Mouse (Mus musculus) lung, postnatal 10 days (tissue): ENCODE data around the gene Csad.
A peak's percentile ranks its signal among the peaks of the same experiment; 100 is the strongest.

Experiments
- DNase-seq: peaks from one replicate; pipeline ENCODE4 v3.0.0; 2021

The Csad gene

DNA sequence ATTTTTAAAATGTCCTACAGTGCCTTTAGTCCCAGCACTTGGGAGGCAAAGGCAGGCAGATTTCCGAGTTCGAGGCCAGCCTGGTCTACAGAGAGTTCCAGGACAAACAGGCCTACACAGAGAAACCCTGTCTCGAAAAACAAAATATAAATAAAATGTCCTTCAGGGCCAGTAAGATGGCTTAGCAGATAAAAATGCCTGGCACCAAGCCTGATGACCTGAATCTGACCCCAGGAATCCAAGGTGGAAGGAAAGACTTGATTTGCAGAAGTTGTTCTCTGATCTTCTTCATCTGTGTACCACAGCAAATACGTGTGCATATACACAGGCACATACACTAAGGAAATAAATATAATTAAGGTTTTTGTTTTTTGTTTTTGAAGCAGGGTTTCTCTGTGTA, 9.2 kb downstream of the Csad start:
- DNase-seq: no peak

DNA sequence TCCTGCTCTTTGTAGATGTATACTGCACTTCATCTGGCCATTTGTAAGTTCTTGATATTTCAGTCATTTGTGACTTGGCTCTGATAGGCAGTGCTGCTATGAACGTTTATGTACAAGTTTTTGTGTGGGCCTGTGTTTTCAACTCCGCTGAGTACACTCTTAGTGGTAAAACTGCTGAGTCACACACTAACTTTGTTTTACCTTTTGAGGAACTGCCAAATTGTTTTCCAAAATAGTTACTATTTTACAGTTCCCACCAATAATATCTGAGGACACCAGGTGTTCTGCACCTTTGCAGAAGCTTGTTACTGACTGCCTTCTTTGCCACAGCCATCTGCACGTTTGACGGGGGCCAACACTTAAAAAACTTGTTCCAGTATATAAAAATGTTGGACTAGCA, 10.1 kb downstream of the Csad start:
- DNase-seq: no peak

DNA sequence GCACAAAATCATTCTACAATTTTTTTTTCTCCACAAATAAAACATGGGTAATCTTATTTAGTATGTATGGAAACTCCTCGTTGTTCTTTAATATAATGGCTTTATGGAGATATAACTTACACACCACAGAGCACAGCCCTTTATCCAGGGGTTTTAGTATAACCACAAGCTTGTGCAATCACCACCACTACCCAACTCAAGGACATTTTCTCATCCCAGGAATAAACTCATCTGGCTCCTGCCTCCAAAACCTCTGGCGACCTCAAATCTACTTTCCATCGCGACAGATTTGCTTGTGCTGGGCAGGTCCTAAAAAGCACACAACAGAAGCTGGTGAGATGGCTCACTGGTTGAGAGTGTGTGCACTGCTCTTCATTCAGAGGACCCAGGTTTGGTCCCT, 10.9 kb downstream of the Csad start:
- no peak for DNase-seq

DNA sequence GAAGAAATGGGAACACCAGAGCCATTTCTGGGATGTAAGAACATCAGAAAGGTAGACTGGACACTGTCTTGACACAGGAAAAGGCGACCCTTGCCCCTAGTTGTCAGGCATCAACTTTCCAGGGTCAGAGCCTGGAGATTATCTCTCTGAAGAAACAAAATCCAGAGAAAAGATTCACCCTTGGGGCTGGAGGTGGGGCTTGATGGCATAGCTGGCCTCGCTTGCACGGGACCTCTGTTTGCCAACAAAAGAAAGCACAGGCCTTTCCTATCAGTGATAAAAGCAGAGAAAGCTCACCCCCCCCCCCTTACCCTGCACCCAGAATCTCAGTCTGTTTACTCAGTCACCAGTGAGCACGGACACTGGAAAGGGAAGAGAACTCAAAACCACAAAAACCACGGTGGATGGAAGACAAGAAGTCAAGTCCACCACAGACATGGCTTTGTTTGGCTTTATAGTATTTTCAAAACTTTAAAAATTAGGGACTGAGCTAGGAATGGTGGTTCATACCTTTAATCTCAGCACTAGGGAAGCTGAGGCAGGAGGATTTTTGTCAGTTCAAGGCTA, 11.6 kb downstream of the Csad start:
- DNase-seq: no peak

DNA sequence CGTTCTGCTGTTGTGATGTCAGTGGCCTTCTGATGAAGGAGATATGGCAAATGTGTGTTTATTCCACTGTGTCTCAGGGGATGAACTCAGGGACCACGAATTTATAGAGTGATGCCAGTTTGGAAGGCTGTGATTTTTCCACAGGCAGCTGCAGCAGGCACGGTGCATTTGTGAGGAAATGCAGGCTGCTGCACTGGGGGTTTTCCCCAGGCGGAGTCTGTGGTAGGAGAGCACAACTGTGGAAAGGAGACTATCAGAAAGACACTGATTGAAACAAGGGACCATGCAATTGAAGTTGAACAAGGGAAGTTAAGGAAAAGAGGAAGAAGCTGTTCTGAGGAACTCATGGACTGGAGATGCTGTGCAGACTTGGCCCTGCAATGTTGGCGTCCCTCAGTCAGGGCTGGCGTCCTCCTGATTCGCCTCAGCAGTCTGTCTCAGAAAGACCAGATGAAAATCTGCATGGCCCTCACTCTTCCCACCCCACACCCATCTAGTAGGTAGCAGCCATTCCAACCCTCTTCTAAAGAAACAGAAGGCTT, 12.2 kb downstream of the Csad start:
- DNase-seq: no peak

DNA sequence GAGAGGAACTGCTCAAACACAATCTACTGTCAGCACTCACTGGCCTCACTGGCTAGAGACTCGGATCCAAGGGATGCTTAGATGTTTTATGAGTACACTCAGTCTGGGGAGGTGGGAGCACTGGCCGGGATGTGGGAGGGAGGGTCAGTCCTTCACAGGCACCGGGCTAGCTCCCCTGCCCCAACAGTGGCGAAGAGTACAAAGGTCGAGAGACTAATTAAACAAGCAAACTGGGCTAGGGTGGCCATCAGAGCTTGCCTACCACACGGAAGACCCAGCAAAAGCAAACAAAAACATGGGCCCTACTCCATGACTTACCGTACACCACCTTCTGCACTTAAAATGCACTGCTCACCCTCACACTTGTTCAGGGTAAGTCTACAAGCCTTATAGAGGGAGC, 12.8 kb downstream of the Csad start:
- no peak for DNase-seq

DNA sequence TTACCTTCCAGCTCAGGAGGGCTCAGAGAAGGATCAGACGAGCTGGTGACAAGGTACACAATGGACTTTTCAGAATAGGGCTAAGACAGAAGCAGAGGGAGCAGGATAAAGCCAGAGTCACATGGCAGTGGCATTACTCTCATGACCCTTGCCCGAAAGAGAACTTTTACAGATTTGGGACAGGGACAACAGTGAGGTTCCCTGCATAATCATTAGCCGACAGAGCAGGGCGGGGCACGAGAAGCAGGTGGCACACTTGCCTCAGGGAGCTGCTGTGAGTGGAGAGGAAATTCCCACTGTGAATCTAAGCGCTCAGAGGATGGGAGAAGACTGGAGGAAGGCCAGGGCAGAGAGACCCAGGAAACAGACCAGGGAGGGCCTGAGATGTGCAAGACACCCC, 15.6 kb downstream of the Csad start:
- DNase-seq: no peak

DNA sequence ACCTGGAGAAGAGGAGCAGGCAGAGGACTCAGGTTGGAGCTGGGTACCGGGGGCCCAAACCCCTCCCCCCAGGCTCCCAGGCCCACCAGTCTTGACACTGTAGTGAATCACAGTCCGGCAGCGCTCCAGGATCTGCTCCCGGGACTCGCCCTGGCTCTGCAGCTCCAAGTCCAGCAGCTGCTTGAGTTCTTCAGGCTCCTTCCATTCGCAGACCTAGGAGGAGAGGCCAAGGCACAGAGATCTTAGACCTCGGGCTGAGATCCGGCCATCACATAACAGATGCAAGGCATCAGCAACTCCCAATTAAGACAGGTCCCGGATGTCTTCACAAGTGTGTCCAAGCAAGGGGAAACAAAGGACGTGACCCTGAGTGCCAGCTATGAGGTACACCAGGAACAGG, 16.4 kb downstream of the Csad start:
- DNase-seq: peak; percentile 81

DNA sequence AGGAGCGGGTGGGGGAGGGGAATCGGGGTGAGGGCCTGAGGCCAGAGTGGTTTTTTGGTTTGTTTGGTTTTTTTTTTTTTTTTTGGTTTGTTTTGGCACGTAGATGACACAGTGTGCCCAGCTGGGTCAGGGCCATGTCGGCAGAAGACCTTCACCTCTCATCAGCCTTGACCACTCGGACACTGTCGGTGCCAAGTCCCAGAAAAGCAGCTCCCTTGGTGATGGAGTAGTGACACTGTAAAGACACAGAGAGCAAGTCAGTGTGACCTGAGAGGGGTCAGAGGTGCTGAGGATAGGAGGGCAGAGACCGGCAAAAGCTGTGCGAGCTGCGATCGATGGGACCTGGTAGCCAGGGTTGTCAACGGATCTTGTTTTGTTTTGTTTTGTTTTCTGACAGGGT, 18.3 kb downstream of the Csad start:
- no peak for DNase-seq

DNA sequence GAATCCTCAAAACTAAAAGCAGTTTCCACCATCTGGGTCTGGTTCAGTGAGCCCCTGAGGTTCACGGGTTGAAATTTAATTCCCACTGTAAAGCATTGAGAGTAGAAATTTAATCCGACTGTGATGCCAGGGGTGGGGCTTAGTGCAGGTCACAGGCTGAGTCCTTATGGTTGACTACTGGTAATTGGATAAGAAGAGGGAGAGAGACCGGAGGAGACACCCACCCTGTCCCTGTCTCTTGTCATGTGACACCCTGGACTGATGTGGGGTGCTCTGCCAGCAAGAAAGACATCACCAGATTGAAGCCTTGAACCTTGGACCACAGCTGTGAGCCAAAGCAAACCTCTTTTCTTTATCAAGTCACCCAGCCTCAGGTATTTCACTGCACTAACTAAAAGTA, 21.4 kb downstream of the Csad start:
- DNase-seq: no peak

DNA sequence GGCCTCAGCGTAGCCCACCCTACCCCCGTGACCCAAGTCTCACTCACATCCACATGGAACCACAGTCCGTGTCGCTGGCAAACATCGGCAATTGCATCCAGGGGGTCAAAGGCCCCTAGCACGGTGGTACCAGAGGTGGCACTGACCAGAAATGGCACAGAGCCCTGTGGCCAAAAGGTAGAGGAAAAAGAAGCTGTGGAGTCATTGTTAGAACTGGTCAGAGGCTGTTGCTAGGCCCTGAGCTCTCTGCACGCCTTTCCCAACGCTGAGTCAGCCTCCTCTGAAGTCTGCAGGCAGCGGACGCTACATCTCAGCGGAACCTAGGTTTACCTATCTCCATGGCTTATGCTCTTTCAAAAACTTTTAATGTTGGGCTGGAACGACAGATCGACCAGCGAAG, 24.6 kb downstream of the Csad start:
- DNase-seq: no peak

DNA sequence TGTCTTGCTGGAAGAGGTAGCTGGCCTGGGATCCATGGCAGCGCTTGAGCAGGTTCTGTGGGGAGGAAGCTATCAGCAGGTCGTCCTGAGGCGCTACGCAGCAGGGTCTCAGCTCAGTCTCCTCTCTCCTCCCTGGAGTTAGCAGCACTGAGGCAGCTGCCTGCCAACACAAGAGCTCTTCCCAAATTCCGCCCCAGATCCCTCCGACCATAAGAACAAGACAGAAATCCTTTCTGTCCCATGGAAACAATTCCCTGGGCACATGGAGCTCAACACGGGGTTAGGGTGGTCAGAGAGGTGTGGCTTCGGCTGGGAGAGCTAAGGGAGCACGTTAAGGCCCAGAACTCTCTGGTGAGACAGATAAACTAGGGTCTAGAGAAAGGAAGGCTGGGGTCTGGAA, 25.4 kb downstream of the Csad start:
- no peak for DNase-seq

DNA sequence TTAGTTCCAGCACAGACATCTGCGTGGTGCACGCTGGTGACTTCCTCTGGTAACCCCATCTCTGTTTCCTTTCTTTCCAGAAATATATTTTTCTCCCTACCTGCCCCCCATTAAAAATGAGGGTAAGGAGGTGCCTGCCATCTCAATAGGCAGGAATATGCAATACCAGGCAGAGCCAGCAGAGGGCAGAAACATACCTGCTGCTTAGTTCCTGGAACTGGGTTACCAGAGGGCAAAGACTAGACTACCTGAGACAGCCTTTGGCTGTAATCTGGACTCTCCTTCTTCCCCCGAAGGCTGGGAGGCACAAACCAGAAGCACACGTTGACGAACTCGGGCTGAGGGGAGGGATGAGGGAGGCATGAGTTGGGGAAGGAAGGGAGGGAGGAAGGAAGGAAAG, 26.2 kb downstream of the Csad start:
- DNase-seq: peak; percentile 85

DNA sequence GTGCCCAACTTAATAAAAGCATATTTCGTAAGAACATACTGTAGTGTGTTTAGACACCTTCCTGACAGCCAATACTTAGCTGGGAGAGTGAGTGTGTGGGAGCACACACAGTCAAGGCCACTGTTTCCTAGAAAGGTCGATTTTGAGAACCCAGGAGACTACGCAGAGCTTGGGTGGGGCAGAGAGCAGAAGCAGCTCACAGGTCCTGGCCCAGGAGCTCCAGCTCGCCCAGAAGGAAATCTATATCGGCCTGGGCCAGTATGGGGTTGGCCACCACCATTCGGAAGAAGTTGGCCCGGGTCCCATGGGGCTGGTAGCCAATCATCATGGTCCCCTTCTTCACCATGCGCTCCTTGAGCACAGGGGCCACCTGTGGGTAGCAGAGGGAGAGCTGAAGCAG, 27.1 kb downstream of the Csad start:
- no peak for DNase-seq

DNA sequence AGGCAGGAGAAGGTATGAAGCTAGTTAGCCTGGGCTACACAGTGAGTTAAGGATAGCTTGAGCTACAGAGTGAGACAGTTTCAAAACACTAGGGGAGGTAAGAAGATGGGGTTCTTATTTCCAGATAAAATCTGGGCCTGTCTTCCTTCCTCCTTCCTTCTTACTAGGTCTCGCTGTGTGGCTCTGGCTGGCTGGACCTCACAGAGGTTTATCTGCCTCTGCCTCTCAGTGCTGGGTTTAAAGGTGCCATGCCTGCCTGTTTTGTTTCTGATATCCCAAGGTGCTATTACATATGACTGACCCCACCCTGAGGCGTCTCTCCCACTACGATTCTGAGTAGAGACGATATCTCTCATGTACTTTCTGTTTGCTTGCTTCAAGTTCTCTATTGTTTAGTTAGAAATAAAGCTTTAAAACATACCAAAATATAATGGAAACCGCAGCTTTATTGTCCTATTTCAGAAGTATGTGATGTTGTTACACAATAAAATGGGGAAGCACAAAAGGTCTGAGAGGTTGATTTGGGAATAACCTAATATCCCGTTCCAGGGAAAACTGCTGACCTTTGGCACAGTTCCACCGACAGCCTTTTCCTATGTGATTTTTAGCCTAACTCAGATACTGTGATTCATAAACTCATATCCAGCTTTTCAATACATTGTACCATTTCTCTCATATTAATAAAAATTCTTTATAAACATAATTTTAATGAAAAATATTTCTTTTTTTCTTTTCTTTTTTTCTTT, 27.8 kb downstream of the Csad start:
- DNase-seq: no peak

DNA sequence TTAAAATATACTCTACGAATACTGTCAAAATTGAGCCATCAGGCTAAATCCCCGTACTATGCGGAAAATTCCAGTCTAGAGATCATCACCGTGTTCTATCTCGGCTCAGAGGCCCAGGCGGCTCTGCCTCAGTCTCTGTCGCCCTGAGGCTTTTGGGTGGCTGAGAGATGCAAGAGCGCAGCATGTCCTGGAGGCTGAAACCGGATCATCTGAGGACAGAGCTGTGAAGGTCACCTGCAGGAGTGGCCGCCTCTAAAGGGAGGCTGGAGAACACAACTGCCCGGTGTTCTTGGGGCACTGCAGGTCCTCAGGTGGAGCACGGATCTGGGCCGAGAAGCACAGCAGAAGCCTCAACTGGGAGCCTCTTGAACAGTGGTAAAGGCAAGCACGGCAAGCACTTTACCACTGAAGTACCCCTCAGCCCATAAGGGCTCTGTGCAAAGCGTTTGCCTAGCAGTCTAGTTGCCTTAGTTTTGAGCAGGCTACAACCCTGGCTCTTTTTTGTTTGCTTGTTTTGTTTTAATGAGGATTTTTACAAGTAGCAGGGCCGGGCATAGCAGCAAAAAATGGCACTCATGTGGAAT, 28.7 kb downstream of the Csad start:
- DNase-seq: peak; percentile 33

DNA sequence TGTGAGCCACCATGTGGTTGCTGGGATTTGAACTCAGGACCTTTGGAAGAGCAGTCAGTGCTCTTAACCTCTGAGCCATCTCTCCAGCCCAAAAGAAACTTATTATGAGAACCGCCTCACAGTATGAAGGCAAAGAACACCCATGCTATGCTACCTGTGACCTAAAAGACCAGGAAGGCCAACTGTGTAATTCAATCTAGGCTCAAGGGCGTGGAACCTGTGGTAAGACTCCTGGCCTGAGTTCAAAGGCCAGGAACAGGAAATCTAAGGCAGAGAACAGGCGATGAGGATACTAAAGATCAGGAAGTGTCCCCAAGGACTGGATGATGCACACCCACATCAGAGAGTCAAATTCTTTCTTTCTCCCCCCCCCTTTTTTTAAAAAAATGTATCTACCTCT, 30.9 kb downstream of the Csad start:
- no peak for DNase-seq

DNA sequence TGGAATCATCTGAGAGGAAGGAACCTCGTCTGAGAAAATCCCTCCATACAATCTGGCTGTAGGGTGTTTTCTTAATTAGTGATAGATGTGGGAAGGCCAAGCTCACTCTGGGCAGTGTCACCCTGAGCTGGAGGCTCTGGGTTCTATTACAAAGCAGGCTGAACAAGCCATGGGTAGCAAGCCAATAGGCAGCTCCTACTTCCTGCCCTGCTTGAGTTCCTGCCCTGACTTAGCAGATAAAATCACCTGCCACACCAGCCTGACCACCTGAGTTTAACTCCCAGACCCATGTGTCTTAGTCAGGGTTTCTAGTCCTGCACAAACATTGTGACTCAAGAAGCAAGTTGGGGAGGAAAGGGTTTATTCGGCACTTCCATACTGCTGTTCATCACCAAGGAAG, 35.5 kb downstream of the Csad start:
- no peak for DNase-seq

DNA sequence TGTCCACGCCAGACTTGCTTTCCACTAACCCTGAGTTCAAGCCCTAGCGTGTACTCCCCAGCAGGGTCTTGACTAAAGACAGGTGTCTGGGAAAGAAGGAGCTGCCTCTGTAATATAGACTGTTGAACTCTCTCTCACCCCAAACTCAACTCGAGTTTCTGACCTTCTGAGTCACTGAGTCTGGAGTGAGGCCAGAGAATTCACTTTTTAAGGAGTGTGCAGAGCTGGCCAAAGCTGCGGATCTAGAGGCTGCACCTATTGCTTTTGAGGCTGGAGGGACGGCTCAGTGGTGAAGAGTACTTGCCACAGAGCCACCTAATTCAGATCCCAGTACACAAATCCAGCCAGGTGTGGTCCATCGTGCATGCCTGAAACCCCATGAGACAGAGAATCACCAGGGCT, 36.9 kb downstream of the Csad start:
- peak; percentile 51 for DNase-seq

DNA sequence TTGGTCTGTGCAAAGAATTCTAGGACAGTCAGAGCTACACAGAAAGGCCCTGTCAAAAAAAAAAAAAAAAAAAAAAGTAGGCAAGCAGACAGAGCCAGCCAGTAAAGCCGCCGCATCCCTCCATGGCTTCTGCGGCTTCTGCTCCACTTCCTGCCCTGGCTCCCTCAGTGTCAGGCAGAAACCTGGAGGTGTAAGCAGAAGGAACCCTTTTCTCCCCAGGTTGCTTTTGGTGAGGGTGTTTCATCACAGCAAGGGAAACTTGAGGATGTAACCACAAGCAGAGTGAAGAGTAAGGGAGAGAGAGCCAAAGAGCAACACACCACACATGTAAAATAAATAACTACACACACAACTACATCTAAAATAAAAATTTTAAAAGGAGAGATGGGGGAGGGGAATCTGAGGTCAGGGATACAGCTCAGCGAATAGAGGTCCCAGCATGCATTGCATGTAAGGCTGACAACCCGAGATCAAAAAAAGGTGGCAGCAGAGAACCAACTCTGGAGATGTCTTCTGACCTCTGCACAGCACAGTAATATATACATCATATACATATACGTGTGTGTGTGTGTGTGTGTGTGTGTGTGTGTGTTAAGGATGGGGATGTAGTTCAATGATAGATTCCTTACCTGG, 38.9 kb downstream of the Csad start:
- no peak for DNase-seq

DNA sequence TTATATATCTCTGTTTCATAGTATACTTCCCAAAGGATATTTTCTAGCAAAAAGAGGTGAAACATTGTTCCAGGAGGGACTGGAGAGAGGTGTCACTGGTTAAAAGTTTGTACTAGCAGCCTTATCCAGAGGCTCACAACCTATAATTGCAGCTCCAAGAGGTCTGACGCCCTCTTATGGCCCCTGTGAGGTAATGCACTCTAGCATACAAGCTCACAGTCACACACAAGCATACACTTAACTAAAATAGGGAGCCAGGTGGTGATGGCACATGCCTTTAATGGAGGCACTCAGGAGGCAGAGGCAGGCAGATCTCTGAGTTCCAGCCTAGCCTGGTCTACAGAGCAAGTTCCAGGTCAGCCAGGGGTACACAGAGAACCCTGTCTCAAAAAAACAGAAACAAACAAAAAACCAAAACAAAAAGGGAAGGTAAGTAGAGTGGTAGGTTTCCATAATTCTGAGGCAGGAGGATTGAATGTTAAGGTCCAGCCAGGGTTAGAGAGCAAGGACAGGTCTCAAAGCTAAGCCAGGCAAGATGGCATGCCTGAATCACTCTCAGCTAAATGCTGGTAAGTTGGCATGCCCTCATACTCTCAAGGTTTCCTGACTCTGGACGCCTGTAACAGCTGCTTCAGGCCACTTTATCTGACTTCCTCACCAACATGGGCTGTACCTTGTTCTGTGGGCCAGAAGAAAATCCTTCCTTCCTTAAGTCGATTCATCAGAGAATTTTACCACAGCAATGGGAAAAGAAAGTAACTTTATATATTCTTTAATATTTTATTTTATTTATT, 40.4 kb downstream of the Csad start:
- DNase-seq: no peak

DNA sequence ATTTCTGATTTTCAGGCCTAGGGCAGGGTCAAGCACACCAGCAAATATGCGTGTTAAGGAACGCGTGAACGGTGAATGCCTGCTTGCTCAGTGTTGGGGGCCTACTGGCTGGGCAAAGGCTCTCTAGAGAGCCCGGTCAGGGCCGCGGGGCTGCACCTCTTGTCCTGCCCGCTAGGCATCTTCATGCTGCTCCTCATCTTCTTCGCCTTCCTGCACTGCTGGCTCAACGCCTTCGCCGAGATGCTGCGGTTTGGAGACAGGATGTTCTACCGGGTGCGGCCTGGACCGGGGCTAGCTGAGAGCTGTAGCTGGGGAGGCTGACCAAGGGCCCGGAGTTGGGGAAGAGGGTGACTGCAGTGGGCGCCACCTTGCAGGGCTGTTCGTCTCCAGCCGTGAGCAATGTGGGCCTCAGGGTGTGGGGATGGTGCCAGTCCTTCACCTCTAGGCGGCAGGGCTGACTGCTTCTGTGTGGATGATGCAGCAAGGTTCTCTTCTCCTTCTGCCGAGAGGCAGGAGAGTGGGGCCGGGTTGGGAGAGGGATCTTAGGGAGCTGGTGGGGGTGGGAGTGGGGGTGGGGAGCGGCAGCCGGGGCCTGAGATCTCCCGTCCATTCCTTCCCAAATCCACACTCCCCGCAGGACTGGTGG, 44.0 kb downstream of the Csad start:
- no peak for DNase-seq

DNA sequence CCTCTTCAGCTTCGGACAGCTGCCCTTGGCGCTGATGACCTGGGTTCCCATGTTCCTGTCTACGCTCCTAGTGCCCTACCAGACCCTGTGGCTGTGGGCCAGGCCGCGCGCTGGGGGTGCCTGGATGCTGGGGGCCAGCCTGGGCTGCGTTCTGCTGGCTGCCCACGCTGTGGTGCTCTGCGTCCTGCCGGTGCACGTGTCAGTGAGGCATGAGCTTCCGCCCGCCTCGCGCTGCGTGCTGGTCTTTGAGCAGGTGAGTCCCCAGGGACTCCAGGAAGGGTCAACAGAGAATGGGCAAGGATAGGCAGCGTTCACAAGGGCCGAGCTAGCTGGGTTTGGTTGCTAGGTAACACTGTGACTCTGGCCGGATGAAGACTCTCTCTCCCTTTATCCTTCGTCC, 47.7 kb downstream of the Csad start:
- DNase-seq: no peak
